Mouse (Mus musculus) heart, postnatal 4 days (tissue): ENCODE data around the gene Slc25a11. TPM values are rescaled to one million over a fixed set of nuclear protein-coding genes. Genes with fewer than 3 reads are reported as not detected.

Source experiments
- DNase-seq: peaks from one replicate; pipeline ENCODE4 v3.0.0; 2021
- total RNA-seq, 2 experiments: library from RNA; stranded (reverse); gene quantifications; 2 replicates each; pipeline ENCODE4 v1.2.3; 2021

Slc25a11 gene
- total RNA-seq, 2 experiments from 2014 or later, result 311 to 313 TPM

DNA sequence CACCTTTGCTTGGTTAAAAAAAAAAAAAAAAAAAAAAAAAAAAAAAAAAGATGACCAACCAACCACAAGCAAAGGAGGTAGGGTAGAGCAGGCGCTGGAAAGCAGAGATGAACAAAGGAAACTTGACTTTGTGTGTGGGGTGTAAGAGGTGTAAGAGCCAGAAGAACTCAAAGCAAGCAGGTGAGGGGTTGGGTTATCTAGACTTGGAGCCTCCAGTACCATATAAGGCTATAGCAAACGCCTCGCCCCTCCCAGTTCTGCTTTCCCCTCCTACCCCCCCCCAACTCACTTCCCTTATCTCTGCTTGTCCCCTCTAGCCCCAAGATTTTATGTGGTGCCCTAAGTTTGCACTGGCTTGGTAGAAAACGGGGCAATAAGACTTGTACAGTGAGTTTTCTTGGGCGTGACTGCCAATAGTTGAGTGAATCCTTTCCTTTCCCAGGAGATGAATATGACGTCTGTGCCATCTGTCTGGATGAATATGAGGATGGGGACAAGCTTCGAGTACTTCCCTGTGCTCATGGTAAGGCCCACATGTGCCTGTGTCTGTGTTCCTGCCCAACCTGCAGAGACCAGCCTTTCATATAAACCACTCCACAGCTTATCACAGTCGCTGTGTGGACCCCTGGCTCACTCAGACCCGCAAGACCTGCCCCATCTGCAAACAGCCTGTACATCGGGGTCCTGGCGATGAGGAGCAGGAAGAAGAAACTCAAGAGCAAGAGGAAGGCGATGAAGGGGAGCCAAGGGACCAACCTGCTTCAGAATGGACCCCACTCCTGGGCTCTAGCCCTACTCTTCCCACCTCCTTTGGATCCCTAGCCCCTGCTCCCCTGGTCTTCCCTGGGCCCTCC lies 3.3 kb upstream of the Slc25a11 start:
- peak; percentile 16 for DNase-seq

DNA sequence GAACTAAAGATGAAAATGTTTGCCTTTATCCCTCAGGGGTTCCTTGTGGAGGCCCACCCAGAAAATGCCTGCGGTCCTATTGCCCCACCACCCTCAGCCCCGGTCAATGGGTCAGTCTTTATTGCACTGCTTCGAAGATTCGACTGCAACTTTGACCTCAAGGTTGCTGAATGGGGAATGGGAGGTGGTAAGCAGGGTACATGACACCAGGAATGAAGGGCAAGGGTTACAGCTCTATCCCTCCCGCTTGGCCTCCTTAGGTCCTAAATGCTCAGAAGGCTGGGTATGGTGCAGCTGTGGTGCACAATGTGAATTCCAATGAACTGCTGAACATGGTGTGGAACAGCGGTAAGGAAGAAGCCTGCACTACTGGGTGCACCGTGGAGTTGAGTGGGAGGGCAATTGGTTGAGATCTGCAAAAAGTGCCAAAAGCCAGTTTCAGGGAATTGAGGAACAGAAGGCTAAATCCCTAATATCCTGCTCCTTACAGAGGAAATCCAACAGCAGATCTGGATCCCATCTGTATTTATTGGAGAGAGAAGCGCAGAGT lies 2.0 kb upstream of the Slc25a11 start:
- peak; percentile 6 for DNase-seq

DNA sequence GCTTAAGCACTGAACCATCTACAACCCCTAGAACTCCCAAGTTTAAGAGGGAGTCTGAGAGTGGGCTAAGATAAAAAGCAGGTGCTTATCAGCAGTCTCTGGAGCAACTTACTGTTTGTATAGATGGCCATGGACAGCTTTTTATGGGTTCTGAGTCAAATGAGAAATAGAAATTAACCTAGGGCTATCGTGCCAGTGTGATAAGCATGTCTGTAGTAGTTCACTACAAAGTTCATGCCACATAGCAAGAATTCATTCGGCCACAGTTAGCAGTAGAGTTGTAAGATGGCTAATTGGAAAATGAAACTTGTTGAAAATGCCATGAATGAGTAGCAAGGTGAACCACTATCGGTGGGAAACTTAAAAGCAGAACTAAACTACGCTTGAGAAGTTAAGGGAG lies 1.2 kb upstream of the Slc25a11 start:
- DNase-seq, result no peak

DNA sequence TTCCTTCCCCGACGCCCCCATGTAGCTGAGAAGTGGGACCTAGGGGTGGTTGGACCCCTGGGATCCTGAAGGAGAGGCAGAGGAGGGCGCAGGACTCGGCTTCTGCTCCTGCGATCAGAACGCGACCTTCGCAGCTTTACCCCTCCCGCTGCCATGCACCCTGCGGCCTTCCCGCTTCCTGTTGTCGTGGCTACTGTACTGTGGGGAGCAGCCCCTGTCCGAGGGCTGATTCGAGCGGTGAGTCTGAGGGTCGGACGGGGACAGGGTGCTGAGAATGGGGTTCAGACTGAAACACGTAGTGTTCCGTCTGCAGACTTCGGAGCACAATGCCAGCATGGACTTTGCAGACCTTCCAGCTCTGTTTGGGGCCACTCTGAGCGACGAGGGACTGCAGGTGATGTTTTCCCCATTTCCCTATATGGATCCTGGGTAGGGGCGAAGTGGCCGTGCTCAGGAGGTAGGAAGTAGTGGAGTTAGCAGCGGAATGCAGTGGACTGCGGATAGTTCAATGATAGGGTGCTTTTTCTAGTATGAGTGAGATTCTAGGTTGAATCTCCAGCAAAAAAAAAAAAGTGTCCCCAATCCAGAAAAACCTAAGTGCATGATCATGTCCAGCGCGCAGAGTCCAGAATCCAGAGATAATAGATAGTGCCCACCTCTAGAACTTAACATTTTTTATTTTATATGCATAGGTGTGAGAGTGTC lies 589 bp upstream of the Slc25a11 start:
- DNase-seq, result peak; percentile 50

DNA sequence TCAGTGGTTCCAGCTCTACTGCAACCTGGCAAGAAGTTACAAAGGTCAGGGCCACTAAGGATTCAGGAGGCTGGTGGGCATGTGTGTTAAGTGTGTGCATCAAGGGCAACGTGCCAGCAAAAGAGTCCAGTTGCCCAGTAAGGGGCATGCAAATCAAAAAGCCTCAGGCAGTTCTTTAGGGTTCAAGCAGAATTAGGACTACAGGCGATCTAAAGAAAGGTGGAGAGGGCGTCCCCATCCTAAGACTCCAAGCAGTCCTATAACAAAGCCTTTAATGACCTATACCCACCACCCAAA lies 1.1 kb downstream of the Slc25a11 start:
- peak; percentile 39 for DNase-seq

DNA sequence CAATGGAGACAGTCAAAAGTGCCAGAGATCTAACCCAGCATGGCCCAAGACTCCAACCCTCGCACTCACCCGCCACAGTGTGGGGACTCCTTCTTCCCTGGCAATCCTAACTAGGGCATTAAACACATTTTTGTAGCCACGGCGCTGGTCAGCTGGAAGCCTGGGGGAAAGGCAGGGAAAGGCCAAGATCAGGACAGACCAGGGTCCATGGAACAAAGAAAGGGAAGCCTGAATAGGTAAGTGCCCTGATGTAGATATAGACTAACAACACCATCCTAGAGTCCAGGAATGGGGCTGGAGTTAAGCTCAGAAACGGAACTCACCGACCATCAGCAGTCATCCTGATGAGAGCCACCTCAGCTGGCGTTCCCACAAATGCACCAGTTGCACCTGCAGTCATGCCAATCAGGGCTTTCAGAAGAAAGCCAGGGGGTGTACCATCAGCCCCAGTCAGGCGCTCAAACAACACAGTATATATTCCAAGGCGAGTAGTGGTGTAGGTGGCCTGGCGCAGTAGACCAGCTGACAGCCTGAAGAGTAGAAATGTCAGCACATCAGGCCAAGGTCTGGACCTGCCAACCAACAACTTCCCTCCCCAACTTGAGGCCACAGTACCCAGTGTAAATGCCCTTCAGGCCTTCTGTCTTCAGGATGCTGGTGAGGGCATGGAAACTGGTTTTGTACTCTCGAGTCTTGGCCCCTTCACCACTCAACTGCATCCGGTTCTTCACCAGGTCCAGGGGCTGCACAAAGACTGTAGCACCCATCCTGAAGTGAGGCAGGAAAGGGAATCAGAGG lies 1.6 kb downstream of the Slc25a11 start:
- DNase-seq, result peak; percentile 25

DNA sequence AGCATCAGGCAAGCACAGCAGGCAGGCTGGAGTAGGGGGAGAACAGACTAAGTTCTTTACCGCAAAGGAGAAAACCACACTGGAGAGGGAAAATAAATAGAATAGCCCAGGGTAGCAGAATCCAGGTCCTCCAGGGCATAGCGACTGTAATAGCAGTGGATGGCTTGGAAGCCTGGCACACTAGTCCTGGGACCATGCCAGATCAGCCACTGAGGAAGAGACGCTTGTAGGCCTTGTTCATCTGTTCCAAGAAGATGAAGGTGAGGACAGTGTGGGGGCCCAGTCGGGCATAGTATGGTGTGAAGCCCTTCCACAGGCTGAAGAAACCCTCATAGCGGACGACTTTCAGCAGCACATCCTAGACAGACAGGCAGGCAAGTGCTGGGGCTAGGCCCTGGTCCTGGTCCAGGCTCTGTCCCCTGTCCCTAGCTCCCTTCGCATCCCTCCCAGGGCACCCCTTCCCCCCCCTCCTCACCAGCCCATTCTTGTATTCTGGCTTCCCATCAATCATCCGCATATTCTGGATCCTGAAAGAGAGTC lies 2.6 kb downstream of the Slc25a11 start:
- peak; percentile 6 for DNase-seq

DNA sequence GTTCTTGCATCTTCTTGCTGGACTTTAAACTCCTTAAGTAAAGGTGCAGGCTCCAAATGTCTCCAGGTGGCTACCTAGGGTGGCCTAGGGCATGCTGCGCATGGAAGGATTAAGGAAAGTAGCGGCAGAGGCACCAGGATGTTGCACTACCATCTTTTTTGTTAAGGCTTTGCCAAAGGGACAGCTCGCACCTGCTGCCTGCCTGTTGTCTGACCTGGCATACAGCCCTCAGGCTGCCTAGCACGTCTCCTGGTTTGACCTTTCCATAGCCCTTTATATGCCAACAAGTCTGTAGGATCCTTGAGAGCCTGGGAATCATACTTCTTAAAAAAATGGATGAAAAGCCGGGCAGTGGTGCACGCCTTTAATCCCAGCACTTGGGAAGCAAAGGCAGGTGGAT lies 4.2 kb downstream of the Slc25a11 start:
- peak; percentile 5 for DNase-seq

DNA sequence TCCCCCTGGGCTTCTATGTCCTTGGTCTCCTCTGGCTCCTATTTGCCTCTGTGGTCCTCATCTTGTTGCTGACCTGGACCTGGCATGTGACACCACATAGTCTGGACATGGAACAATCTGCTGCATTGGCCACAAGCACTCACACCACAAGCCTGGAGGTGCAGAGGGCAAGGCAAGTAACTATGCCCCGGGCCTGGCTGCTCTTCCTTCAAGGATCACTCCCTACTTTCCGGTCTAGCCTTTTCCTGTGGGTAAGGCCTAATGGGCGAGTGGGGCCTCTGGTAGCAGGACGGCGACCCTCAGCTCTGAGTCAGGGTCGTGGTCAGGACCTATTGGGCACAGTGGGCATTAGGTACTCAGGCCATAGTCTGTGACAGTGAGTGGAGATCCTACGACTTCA lies 6.0 kb downstream of the Slc25a11 start:
- peak; percentile 4 for DNase-seq

DNA sequence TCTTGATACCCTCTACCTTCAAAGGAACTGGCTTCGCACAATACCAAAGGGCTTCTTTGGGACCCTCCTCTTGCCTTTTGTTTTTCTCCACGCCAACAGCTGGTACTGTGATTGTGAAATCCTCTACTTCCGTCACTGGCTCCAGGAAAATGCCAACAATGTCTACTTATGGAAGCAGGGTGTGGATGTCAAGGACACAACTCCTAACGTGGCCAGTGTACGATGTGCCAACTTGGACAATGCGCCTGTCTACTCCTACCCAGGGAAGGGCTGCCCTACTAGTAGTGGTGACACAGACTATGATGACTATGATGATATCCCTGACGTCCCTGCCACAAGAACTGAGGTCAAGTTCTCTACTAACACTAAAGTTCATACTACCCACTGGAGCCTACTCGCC lies 7.3 kb downstream of the Slc25a11 start:
- DNase-seq, result no peak

DNA sequence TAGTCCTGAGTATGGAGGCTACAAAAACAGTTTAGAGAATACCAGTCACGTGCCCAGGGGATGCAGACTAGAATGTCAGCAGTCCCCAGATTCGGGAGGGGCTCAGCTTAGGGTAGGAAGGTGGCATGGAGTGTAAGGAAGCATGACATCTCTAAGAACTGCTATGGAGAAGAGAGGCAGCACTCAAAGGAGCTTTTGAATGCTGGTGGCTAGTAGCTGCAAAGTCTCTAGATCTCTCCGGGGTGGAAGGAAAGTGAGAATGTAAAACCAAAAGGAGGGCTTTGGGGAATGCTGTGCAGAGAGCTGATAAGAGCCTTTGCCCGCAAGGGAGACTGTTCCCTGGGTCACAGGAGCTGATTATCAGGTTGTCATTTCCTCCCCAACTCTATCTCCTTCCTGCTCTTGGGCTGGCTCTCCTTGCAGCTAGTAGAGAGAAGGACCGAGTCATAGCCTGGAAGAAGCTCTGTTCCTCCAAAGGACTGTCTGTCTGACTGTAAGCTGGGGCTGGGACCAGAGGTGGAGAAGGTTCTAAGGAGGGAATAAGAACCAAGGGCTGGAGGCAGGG lies 8.5 kb downstream of the Slc25a11 start, which contains the start of gene Gp1ba:
Gp1ba (plus strand) TSS at position 409 of the 565 bp plus-strand sequence.
- DNase-seq, result peak; percentile 3

DNA sequence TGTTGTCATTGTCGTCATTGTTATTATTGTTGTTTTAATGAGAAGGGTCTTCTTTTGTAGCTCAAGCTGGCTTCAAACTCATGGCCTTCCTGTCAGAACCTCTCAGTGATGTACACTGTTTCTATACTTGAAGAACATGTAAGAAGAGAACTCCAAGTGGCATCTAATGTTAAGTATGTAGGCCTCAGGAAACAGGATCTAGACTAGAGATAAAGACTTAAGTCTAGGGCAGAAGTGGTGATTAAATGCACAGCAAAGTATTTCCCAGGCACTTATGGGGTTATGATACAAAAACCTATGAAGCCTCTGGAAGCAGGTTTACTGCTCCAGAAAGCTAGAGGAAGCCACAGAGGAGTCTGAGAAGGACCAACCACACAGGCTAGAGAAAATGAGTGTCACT lies 9.0 kb downstream of the Slc25a11 start:
- no peak for DNase-seq

DNA sequence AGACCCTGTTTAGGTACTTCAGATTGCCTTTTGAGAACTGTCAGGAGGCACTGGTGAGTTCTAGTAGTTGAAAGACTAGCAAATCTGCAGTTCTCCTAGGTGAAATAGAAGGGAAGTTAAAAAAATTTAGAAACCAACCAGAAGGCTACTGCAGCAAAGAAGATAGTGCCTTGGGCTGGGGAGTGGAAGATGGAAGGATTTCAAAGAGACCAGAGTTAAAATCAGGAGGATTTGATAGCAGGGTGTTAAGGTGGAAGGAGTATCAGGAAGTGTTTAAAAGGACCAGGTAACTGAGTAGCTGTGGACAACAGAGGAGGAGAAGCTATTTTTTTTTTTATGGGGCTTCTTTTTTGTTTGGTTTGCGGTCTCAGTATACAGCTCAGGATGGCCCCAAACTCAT lies 9.5 kb downstream of the Slc25a11 start:
- DNase-seq, result no peak

DNA sequence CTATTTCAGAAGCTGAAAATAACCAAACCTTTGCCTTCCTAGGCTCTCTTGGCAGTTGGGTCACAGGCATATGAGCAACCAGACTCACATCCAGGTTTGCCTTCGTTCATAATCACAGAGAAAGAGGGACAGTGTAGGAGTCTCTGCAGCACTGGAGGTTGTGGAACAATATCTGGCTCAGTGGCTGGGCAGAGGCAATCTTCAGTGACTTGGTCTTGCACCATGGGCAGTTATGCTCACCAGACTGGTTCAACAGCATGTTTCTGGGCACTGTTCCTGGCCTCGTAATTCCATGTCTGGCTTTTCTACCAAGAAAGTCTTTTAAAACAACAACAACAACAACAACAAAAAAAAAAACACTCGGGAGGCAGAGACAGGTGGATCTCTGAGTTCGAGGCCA lies 11.7 kb downstream of the Slc25a11 start:
- DNase-seq, result no peak

DNA sequence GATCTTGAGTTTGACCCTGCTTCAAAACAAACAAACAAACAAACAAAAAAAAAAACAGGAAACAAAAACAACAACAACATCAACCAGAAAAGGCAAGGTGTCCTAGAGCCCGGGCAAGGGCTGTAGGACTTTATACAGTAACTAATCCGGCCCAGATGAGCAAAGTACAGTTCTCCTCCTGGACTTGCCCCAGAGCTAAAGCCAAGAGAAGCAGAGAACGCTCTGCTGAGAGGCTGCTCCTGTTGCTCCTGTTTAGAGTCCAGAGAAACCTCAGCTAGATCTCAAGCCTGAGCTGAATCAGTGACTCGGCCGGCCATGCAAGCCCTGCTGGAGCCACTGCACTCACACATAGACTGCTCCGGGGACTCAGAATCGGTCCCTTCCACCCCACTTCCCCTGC lies 17.1 kb downstream of the Slc25a11 start:
- no peak for DNase-seq

DNA sequence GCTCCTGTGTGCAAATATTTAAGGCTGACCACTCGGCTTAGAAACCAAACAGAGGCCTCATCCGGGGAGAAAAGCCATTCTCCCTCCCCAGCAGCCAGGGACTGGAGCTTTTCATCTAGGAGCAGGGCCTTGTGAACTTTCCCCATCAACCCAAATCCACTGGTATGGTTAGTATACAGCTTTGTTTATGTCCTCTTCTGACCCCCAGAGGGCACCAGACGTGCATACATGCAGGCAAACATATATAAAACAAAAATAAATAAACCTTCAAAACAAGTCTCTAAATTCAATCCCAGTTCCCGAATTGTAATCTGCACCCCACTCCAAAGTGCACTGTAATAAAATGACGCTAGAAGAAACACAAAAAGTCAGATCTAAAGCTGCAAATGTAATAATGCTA lies 17.7 kb downstream of the Slc25a11 start:
- no peak for DNase-seq

DNA sequence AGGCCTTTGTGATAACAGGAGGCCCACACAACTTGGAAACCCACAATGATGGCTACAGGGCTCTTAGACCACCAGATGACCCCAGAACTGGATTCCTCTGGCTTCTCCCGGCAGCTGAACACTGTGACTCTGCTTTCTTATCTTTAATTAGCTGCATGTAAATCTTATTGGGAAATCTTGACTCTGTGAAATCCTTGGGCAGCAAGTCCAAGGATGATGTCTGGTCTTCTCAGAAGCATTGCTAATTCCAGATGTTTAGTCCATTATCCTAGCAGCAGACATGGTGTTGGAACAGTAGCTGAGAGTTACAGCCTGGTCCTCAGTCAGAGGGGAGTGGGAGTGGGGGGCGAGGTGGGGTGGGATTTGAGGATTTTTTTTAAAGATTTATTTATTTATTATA lies 18.8 kb downstream of the Slc25a11 start:
- DNase-seq, result no peak

DNA sequence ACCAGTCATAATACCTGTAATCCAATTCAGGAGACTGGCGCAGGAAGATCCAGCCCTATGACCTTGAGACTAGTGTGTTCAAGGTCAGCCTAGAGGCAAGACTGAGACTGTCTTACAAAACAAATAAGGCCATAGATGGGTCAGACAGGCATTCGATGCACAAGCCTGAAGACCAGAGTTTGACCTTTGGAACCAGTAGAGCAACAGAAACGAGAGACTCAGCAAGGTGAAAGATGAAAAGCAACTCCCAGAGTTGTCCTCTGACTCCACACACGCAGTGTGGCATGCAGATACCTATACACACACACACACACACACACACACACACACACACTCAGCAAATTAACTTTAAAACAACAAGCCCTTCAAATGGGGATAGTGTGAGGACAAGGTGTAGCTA lies 20.4 kb downstream of the Slc25a11 start:
- no peak for DNase-seq

DNA sequence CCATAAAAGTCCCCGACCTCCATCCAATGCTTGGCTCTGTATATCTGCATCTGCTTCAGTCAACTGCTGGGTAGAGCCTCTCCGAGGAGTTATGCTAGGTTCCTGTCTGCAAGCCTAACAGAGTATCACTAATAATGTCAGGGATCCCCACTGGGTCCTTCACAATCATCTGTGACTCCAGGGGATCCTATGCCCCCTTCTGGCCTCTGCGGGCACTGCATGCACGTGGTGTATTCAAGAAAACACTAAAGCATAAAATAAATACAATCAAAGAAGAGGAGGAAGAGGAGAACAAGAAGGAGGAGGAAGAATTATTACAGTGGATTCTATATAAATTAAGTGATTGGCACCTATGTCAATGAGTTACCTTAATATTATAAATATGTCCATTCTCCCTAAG lies 21.8 kb downstream of the Slc25a11 start:
- DNase-seq, result peak; percentile 66

DNA sequence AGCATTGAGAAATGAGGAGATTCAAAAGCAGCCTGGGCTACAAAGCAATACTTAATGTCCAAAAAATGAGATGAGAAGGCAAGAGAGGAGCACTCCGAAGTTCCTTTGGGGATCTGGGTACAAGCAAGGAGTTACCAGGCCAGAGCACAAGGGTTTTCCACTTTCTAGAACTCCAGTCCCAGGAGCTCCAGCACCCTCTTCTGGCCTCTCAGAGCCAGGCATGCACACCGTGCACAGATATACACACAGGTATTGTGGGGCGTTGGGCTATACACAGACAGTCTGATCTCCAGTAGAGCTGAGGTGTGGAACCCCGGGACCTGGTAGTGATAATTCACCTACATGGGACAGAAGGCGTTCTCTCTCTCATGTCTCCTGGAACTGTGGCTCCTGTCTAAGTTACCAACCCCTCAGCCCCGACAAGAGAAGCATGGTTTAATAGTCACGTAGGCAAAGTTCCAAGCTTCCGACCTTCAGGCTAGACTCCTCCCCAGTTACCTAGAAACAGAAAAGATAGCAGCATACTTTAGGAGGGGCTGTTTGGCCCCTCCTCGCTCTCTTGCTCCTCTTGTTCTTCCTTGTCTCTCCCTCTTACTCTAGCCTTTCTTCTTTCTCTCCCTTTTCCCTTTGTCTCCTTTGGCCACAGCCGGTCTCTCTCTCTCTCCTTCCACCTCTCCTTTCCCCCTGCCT lies 24.1 kb downstream of the Slc25a11 start:
- DNase-seq, result no peak

DNA sequence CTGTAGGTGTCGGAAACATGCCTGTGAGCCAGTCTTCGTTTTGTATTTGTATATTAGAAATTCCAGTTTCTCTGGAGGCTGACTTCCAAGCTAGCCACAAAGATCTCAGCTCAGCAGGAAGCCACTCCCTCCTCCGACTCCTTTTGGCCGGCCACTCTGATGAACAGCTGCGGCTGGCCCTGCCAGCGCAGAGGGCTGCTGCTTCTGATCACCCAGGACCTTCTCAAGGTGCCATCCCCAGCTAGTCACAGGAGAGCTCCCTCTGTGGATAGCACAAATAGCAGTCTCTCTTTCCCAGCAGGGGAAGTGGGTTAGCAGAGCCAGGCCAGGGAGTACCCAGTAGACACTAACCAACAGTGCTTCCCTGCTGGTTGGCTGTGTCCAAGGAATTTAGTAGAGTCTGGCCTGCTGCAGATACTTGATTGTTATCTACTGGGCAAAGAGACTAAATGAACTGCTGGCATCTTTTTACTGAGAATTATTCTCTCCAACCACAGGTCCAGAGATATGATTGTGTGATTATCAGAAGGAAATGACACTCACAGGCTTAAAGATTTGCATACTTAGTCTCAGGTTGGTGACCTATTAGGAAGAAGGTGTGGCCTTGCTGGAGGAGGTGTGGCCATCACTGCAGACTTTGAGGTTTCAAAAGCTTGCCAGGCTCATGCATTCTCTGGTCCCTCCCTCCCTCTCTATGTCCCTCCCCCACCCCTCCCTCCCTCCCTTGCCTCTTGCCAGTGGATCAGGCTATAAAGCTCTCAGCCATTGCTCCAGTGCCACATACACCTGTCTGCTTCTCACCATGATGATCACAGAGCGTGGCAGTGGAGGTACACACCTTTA lies 25.1 kb downstream of the Slc25a11 start:
- DNase-seq, result no peak
